Mouse (Mus musculus) C2C12 (cell line): ENCODE results near the gene Clrn1. TPM values are rescaled to one million over a fixed set of nuclear protein-coding genes. Genes with fewer than 3 reads are reported as not detected.

Experiments
- H3K27me3 ChIP-seq: one replicate; pipeline ENCODE4 v1.6.1; 2011; ENCODE audit not compliant: control insufficient read depth, insufficient read depth, insufficient read length
- H3K36me3 ChIP-seq: one replicate; pipeline ENCODE4 v1.6.1; 2011; ENCODE audit not compliant: control insufficient read depth, insufficient read depth
- H3K4me3 ChIP-seq: one replicate; pipeline ENCODE4 v1.5.1; 2011; ENCODE audit warnings: mild to moderate bottlenecking, control low read depth; ENCODE audit not compliant: poor library complexity, insufficient read depth, severe bottlenecking
- H3K79me2 ChIP-seq: one replicate; pipeline ENCODE4 v1.6.1; 2011; ENCODE audit not compliant: control insufficient read depth, insufficient read depth
- H3K79me3 ChIP-seq: one replicate; pipeline ENCODE4 v1.6.1; 2011; ENCODE audit warnings: low read depth, control low read depth
- H3ac ChIP-seq: one replicate; pipeline ENCODE3; 2011; ENCODE audit warnings: low read depth; ENCODE audit not compliant: control insufficient read depth, insufficient read length
- CEBPB ChIP-seq: IDR thresholded peaks from one replicate; pipeline ENCODE4 v1.6.1; 2011; ENCODE audit warnings: low read depth, mild to moderate bottlenecking, control low read depth, moderate library complexity
- CTCF ChIP-seq: IDR thresholded peaks from one replicate; pipeline ENCODE4 v1.5.1; 2011; ENCODE audit not compliant: control insufficient read depth, insufficient read depth, insufficient read length
- FOSL1 ChIP-seq: IDR thresholded peaks from one replicate; pipeline ENCODE4 v1.8.0; 2011; ENCODE audit warnings: mild to moderate bottlenecking, low read length; ENCODE audit not compliant: poor library complexity, insufficient read depth, severe bottlenecking
- MAX ChIP-seq: IDR thresholded peaks from one replicate; pipeline ENCODE4 v1.6.1; 2011; ENCODE audit warnings: mild to moderate bottlenecking, control low read depth
- MYOD1 ChIP-seq: IDR thresholded peaks from one replicate; pipeline ENCODE4 v1.6.1; 2011; ENCODE audit warnings: low read depth; ENCODE audit not compliant: control insufficient read depth, insufficient read length
- MYOG ChIP-seq: IDR thresholded peaks from one replicate; pipeline ENCODE4 v1.6.1; 2011; ENCODE audit not compliant: control insufficient read depth, insufficient read length; ENCODE audit errors: extremely low read depth
- USF1 ChIP-seq: IDR thresholded peaks from one replicate; pipeline ENCODE4 v1.6.1; 2011; ENCODE audit warnings: low read depth, mild to moderate bottlenecking, control low read depth, moderate library complexity
- polyA plus RNA-seq: library from polyadenylated mRNA; unstranded; fragments of >200 nt; fragmentation: generic; extraction: Trizol; gene quantifications from one replicate; pipeline ENCODE4 v1.2.1, GENCODE M21; 2012; ENCODE audit warnings: missing spikeins

The Clrn1 gene
- polyA plus RNA-seq, 1 experiment = 0.04 TPM

- no peak overlapping the region for H3ac ChIP-seq
- no peak for TF ChIP-seq CEBPB
- TF ChIP-seq USF1 = no peak
- TF ChIP-seq MAX = no peak
- TF ChIP-seq MYOD1 = no peak
- TF ChIP-seq CTCF = no peak
- no peak for TF ChIP-seq MYOG
- no peak for TF ChIP-seq FOSL1
- H3K4me3 ChIP-seq = no peak overlapping the region
- no peaks in the 10 kb centered on the region for H3K79me2 ChIP-seq
- H3K27me3 ChIP-seq = peaks cover 2% of the 10 kb centered on the region
- no peaks in the 10 kb centered on the region for H3K79me3 ChIP-seq
- H3K36me3 ChIP-seq = no peaks in the 10 kb centered on the region
Measured at GRCm38 (mm10) chr3:58902051-58902758, 17.1 kb upstream of the Clrn1 start.

- Histone ChIP-seq H3K36me3 (no peaks in the 10 kb centered on the region), H3K79me3 (no peaks in the 10 kb centered on the region), H3K4me3 (no peak overlapping the region), H3ac (no peak overlapping the region), H3K79me2 (no peaks in the 10 kb centered on the region), H3K27me3 (peaks cover 6% of the 10 kb centered on the region)
- no peak for TF ChIP-seq MAX
Measured at GRCm38 (mm10) chr3:58895131-58895530, 10.0 kb upstream of the Clrn1 start.

DNA sequence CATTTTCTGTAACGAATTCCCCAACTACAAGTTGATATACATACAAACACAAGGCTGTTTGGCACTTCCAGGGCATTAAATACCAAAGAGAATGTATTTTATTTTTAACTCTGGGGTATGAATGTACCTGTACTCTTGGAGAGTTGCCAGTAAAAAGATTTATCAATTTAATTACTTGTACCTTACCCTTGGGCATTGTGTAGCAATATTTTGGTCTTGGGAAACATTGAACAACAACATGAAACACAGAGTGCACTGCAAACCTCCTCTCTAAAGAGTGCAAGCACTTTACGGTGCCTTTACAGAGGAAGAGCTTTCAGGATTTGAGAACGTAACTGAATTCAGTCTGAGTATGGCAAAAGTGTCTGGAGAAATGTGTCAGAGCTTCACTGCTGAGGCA, 9.4 kb upstream of the Clrn1 start:
- Histone ChIP-seq H3K79me3 (no peaks in the 10 kb centered on the region), H3K27me3 (peaks cover 6% of the 10 kb centered on the region), H3K36me3 (no peaks in the 10 kb centered on the region), H3K4me3 (no peak overlapping the region), H3ac (no peak overlapping the region), H3K79me2 (no peaks in the 10 kb centered on the region)
- TF ChIP-seq MAX = no peak
- no peak for TF ChIP-seq FOSL1
- TF ChIP-seq CTCF = no peak
- TF ChIP-seq MYOD1 = no peak
- TF ChIP-seq USF1 = no peak
- TF ChIP-seq MYOG = no peak
- no peak for TF ChIP-seq CEBPB

GRCm38 (mm10) chr3:58889670-58890069, 4.5 kb upstream of the Clrn1 start:
- TF ChIP-seq FOSL1 (no peak), CTCF (no peak), USF1 (no peak), MYOG (no peak), MAX (no peak), MYOD1 (no peak), CEBPB (no peak)
- no peak overlapping the region for H3ac ChIP-seq
- H3K79me3 ChIP-seq = no peaks in the 10 kb centered on the region
- no peaks in the 10 kb centered on the region for H3K27me3 ChIP-seq
- no peak overlapping the region for H3K4me3 ChIP-seq
- H3K36me3 ChIP-seq = no peaks in the 10 kb centered on the region
- H3K79me2 ChIP-seq = no peaks in the 10 kb centered on the region

- TF ChIP-seq MYOD1 (no peak), CEBPB (no peak), CTCF (no peak), MYOG (no peak), MAX (no peak), USF1 (no peak), FOSL1 (no peak)
- H3K36me3 ChIP-seq = no peaks in the 10 kb centered on the region
Measured at GRCm38 (mm10) chr3:58888131-58888715, 3.1 kb upstream of the Clrn1 start.

GRCm38 (mm10) chr3:58887719-58888118, 2.6 kb upstream of the Clrn1 start:
- no peak overlapping the region for H3K4me3 ChIP-seq
- no peak for TF ChIP-seq CEBPB
- TF ChIP-seq CTCF = no peak
- no peak for TF ChIP-seq MYOD1
- no peak for TF ChIP-seq USF1
- TF ChIP-seq MYOG = no peak
- TF ChIP-seq FOSL1 = no peak
- no peak for TF ChIP-seq MAX
- no peak overlapping the region for H3ac ChIP-seq
- no peaks in the 10 kb centered on the region for H3K36me3 ChIP-seq
- H3K79me3 ChIP-seq = no peaks in the 10 kb centered on the region
- H3K27me3 ChIP-seq = no peaks in the 10 kb centered on the region
- no peaks in the 10 kb centered on the region for H3K79me2 ChIP-seq

More at GRCm38 (mm10) chr3:58888131-58888715, 3.1 kb upstream of the Clrn1 start:
- no peak overlapping the region for H3K4me3 ChIP-seq
- H3K79me2 ChIP-seq = no peaks in the 10 kb centered on the region
- no peaks in the 10 kb centered on the region for H3K79me3 ChIP-seq
- H3K27me3 ChIP-seq = no peaks in the 10 kb centered on the region
- H3ac ChIP-seq = no peak overlapping the region
